Mouse (Mus musculus): ENCODE measurements around the gene Sox9. TPM values are rescaled to one million over a fixed set of nuclear protein-coding genes. Genes with fewer than 3 reads are reported as not detected.

Sox9 gene
- polyA plus RNA-seq, 1 experiment from 2014 or later: 66.4 TPM

DNA sequence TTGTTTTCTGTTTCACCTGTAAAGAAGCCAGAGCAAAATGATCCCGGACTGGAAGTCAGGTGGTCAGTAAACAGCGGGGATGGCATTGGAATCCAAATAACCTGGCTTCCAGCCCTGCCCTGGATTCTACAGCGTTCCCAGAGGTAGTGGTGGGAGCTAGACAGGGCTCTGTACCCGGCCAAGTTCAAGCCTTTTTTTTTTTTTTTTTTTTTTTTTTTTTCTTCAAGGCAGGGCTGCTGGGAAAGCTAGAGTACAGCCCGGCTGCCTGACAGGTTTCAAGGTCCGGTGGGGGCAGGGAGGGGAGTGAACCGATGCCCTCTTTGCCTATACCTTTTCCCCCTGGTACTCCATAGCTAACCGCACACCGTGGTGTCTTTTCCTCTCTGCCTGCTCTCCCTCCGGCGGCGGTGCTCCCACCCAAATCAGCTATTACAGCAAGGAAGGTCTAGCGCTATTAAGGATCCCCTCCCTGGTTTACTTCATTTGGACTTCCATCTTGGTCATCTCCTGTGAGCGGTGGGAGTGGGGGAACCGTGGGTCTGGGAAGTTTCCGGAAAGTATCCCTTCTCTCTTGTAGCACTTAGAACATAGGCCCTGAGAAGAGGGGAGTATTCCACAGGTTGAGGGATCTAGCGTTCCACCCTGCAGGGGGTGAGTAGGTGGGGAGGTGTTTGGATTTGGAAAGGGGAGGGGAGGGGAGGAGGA lies 28.6 kb downstream of the Sox9 start:
- no peaks in the 10 kb centered on the region for H3K9me3 ChIP-seq
- H3K4me2 ChIP-seq: peak overlapping the region; percentile 55
- peaks cover 38% of the 10 kb centered on the region for H3K4me1 ChIP-seq (replicated peaks)
- H3K36me3 ChIP-seq: no peaks in the 10 kb centered on the region
- H3K9ac ChIP-seq: peak overlapping the region; percentile 1
- H3K27ac ChIP-seq: peak overlapping the region; percentile 72
- H3K4me3 ChIP-seq: peak overlapping the region; percentile 27
- WGBS: 2% methylated on average over 17 of the region's 17 CpGs
- H3K27me3 ChIP-seq: 0 out of 2 replicates have a peak, but pooled peaks cover 4% of the 10 kb centered on the region
- peak; percentile 6; the same call in 1 of the 2 replicates for ATAC-seq (ENCODE audit: low FRiP score)

DNA sequence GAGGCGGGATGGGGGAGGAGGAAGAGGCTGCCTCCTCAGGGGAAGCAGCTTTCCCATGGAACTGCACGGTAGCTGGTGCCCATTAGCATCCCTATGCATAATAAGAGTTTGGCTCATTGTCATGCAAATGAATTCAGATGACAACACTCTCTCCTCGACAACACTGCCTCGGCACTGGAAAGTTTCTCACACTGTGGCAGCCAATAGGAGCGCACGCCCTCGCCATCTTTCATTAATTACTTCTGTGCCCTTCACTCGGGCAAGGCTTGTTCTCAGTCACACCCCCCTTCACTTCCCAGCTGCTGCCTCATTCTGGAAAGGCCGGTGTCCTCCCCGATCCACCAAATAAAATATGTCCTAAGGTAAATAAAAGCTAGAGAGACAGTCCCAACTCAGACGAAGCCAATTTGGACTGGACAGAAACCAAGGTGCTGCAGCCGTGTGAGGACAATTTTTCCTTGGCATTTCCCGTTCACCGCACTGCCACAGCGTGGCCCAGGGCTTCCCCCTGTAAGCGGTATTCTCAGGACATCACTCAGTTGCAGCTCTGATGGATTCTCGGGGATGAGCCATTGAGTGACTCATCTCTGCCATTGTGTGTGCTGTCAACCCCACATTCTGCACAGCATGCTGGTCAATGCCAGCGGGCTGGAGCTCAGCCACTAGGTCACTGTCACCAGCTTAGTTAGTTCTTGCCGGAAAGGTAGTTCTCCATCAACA lies 29.3 kb downstream of the Sox9 start:
- Histone ChIP-seq H3K9ac (peak overlapping the region; percentile 51), H3K36me3 (no peaks in the 10 kb centered on the region), H3K4me1 (replicated peaks) (peaks cover 38% of the 10 kb centered on the region), H3K4me2 (peak overlapping the region; percentile 55), H3K9me3 (no peaks in the 10 kb centered on the region), H3K4me3 (peak overlapping the region; percentile 27), H3K27me3 (0 out of 2 replicates have a peak, but pooled peaks cover 4% of the 10 kb centered on the region), H3K27ac (peak overlapping the region; percentile 84)
- WGBS: under 1% methylated on average over 19 of the region's 19 CpGs
- ATAC-seq (ENCODE audit: low FRiP score): peak; percentile 92

DNA sequence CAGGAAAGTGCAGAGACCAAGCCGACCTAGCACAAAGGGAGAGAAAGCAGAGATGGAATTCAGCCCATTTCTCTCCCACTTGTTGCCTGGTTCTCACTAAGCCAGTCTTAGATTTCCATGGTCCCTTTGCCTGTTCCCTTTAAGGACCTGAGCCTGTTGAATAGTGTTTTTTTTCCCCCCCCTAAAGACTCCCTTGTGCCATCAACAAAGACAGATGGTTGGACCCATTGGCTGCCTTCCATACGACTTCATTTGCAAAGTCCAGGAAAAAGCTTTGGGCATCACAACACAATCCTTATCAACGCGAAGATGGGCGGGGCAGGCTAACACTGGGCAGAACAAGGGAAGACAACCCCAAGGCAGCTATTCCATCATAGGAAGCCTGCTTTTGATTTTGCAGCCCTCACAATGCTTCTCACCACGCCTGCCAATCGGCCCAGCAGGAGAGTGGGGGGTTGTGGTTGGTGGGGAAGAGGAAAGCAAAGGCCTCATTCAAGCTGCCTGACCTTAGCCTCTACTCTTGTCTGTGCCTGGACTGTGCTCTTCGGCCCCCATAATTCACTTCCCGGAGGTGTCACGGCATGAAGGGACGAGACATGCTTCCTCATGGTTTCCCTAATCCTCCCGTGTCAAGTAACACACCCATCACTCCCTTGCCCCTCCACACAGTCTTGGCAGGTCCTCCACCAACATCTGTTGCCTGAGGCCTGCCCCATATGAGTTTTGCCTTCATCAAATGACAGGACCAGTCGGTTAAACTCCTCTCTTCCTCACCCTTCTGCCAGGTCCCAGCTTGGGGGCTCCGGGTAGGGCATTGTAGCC lies 36.0 kb downstream of the Sox9 start:
- no peaks in the 10 kb centered on the region for H3K27me3 ChIP-seq
- no peak overlapping the region for H3K4me2 ChIP-seq
- H3K36me3 ChIP-seq: no peaks in the 10 kb centered on the region
- no peaks in the 10 kb centered on the region for H3K9me3 ChIP-seq
- H3K4me1 ChIP-seq (replicated peaks): peaks cover 17% of the 10 kb centered on the region
- peak overlapping the region; percentile 60 for H3K27ac ChIP-seq
- WGBS: 21% methylated on average over 14 of the region's 14 CpGs
- H3K9ac ChIP-seq: no peak overlapping the region
- ATAC-seq (ENCODE audit: low FRiP score): peak; percentile 87
- no peak overlapping the region for H3K4me3 ChIP-seq

DNA sequence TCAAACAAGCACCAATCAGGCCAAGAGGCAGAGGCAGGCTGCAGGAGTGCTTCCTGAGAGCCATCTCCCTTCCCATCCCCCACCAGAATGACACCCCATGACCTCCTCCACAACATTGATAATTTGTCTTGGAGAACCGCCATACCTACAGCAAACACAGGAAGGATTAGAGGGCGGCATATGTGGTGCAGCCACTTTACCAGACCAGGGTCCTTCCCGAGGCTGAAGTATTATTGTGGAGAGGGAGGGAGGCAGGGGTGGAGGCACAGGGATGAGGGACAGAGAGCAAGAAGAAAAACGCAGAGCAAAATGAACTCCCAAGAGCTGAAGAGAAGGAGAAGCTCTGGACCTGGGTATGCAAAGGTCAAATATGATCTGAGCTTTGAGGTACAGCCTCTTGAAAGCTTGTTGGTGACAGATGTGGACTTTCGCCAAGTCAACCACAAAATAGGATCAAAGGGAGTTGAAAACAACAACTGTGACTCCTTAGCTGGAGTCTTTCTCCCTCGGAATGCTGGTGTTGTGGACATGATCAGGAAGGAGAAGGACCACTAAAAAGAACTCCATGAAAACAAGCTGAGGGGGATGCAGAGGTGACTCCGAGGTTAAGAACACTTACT lies 36.7 kb downstream of the Sox9 start:
- no peak for ATAC-seq (ENCODE audit: low FRiP score)
- no peak overlapping the region for H3K4me2 ChIP-seq
- H3K27ac ChIP-seq: peak overlapping the region; percentile 60
- no peak overlapping the region for H3K9ac ChIP-seq
- WGBS: 47% methylated on average over 7 of the region's 7 CpGs
- no peak overlapping the region for H3K4me3 ChIP-seq
- H3K27me3 ChIP-seq: no peaks in the 10 kb centered on the region
- peaks cover 15% of the 10 kb centered on the region for H3K4me1 ChIP-seq (replicated peaks)
- no peaks in the 10 kb centered on the region for H3K9me3 ChIP-seq
- no peaks in the 10 kb centered on the region for H3K36me3 ChIP-seq

DNA sequence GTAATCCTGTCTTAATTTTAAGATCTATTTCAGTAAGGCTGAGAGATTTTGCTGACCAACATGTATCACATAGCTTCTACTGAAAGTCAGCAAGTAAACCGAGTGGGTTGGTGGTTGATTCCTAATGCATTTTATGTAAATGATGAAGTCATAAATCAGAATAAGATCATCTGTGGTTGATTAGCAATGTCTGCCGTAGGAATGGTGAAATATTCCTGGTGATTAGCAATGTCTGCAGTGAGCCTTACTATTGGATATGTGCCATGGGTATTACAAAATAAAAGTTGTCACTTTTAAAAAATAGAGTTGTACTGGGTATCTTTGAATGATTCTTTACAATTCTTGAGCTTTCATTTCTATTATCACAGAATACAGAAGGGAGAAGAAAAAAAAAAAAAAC lies 39.5 kb downstream of the Sox9 start:
- WGBS: 68% methylated on average over 2 of the region's 2 CpGs
- no peak overlapping the region for H3K9ac ChIP-seq
- H3K4me2 ChIP-seq: no peak overlapping the region
- H3K4me3 ChIP-seq: no peak overlapping the region
- no peaks in the 10 kb centered on the region for H3K9me3 ChIP-seq
- no peak for ATAC-seq (ENCODE audit: low FRiP score)
- no peaks in the 10 kb centered on the region for H3K36me3 ChIP-seq
- no peak overlapping the region for H3K27ac ChIP-seq
- peaks cover 20% of the 10 kb centered on the region for H3K4me1 ChIP-seq (replicated peaks)
- H3K27me3 ChIP-seq: no peaks in the 10 kb centered on the region

DNA sequence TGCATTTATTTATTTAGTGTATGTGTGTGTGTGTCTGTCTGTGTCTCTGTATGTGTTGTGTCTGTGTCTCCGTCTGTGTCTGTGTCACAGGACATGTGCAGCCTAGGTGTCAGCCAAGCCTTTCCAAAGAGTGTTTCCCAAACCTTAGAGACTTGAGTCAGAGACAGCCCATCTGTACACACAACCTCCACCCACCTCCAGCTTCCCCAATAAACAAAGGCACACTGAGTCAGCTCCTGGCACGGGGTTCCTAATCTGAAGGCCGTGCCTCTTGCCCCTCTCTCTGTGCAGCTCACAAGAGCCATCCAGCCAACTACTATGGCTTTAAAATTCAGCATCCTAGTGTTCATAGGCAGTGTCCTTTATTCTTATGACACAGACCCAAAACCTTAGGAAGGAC lies 42.1 kb downstream of the Sox9 start:
- Histone ChIP-seq H3K36me3 (no peaks in the 10 kb centered on the region), H3K4me2 (no peak overlapping the region), H3K9me3 (no peaks in the 10 kb centered on the region), H3K27ac (no peak overlapping the region), H3K4me1 (replicated peaks) (peaks cover 17% of the 10 kb centered on the region), H3K27me3 (no peaks in the 10 kb centered on the region), H3K4me3 (no peak overlapping the region), H3K9ac (no peak overlapping the region)
- 73% methylated on average over 3 of the region's 3 CpGs for WGBS
- no peak for ATAC-seq (ENCODE audit: low FRiP score)

DNA sequence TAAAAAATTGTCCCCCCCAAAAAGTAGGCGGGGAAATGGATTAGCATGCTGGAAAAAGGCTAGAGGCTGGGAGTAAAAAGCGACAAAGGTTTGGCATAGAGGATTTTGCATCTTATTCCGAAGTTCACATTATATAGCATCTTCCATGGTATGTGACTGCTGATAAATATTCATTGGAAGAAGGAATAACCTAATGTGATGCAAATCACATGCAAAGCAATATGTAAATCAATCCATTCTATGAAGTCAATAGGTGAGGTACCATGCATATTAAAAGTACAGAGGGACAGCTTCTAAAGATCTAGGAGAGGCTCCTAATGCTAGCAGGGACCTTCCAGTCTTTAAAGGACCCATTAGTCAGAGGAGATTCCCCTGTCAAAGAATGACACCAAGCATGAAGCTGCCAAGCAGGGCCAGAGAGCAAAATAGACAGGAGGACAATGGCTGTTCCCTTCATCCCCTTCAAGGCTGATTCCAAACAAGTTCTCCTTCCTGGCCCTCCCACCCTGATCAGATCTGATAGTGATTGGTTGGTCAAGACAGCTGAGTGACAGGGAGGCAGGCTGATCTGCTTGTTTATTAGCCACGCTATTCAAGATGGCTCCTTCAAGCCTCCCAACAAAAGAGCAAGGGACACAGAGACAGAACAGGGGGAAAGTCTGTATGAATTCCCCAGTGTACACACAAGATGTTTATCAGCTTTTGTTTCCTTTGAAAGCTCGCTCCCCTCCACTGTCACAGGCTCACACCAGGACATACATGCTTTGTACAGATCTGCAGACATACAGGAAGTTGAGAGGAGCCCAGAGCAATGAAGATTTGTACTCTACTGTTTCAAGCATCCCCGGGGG lies 44.4 kb downstream of the Sox9 start:
- 44% methylated on average over 6 of the region's 6 CpGs for WGBS
- H3K4me1 ChIP-seq (replicated peaks): peaks cover 15% of the 10 kb centered on the region
- peak overlapping the region; percentile 18 for H3K27ac ChIP-seq
- H3K9me3 ChIP-seq: no peaks in the 10 kb centered on the region
- no peak overlapping the region for H3K9ac ChIP-seq
- no peak overlapping the region for H3K4me3 ChIP-seq
- peak; percentile 82 for ATAC-seq (ENCODE audit: low FRiP score)
- H3K4me2 ChIP-seq: no peak overlapping the region
- H3K27me3 ChIP-seq: no peaks in the 10 kb centered on the region
- no peaks in the 10 kb centered on the region for H3K36me3 ChIP-seq

DNA sequence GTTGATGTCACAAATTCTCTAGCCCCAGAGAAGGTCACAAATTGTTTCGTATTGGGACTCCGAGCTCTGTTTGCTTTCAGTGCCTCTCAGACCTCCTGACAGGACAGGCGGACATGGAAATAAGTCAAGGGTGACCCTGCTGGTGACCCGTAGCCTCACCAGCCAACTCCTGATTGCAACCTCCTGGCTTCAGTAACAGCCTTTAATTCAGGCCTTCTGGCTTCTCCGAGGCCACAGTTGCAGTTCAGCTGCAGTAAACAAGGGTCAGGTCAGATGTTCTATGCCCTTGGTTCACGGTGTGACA lies 45.0 kb downstream of the Sox9 start:
- Histone ChIP-seq H3K9ac (no peak overlapping the region), H3K4me2 (no peak overlapping the region), H3K36me3 (no peaks in the 10 kb centered on the region), H3K4me1 (replicated peaks) (peaks cover 15% of the 10 kb centered on the region), H3K27ac (peak overlapping the region; percentile 18; the same call in 1 of the 2 replicates), H3K27me3 (no peaks in the 10 kb centered on the region), H3K9me3 (no peaks in the 10 kb centered on the region), H3K4me3 (no peak overlapping the region)
- no peak for ATAC-seq (ENCODE audit: low FRiP score)
- WGBS: 21% methylated on average over 6 of the region's 6 CpGs

DNA sequence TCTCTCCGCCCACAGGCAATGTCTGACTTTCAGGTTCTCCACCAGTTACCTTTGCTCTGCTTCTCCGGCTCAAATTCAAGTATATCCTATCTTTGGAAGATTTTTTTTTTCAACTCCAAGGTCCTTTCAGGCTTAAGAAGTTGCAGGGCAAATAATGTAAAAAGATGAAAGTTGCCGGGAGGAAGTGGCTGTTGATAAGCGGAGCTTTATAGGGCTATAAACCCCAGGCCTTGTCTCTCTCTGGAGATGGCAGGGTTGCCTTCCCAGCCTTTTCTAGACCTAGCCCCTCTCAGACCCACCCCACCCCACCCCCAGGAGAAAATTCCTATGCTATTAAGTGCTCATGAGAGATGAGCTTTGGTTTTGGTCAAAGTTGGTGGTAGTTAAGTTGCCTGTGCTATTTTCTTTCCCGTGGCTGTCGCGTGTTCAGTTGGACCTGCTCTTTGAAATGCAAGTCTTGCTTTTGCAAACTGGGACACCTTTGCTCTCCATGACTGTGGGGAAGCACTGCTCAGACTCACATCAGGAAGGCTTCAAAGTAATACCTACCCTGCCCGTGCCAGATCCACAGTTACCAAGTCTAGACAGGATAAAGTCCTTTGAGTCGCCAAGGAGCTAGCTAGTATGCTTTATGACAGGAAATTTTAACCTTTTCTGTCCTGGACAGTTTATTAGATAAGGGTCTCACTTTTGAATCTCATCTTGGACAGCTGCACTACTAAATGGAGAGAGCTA lies 46.7 kb downstream of the Sox9 start:
- H3K4me1 ChIP-seq (replicated peaks): peaks cover 24% of the 10 kb centered on the region
- no peak overlapping the region for H3K27ac ChIP-seq
- H3K27me3 ChIP-seq: no peaks in the 10 kb centered on the region
- no peak overlapping the region for H3K4me2 ChIP-seq
- no peak for ATAC-seq (ENCODE audit: low FRiP score)
- H3K4me3 ChIP-seq: no peak overlapping the region
- 94% methylated on average over 9 of the region's 9 CpGs for WGBS
- H3K36me3 ChIP-seq: no peaks in the 10 kb centered on the region
- no peak overlapping the region for H3K9ac ChIP-seq
- H3K9me3 ChIP-seq: no peaks in the 10 kb centered on the region

DNA sequence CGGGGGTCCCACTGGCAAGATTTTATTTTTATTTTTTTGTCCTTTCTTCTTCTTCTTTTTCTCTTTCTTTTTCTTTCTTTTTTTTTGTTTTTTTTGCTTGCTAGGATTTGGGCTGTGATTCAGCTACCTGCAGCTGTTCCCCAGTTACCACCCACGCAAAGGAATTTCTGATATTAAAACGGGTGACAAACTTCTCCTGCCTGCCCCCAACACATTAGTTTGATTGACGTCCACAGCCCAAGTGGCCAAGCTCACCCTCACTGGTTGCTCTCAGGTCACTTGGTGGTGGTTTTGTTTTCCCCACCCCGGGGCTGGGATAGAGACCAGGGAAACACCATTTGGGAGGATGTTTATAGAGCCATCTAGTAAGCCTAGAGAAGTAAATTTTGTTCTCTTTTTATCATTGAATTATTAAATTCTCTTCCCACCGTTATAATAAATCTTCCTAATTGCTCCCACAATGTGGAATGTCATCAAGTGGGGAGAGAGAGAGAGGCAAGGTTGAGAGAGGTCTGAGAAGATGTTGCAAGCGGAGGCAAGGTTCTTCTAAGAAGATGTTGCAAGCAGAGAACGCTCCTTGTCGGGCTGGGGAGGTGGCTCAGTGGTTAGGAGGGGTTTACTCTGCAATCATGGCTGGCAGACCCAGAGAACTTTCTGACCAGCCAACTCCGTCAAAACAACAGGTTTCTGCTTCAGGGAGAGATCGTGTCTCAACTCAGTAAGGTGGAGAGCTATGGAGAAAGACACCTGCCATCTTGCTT lies 52.4 kb downstream of the Sox9 start:
- no peak for ATAC-seq (ENCODE audit: low FRiP score)
- Histone ChIP-seq H3K36me3 (no peaks in the 10 kb centered on the region), H3K27me3 (no peaks in the 10 kb centered on the region), H3K9me3 (no peaks in the 10 kb centered on the region), H3K9ac (no peak overlapping the region), H3K27ac (no peak overlapping the region), H3K4me3 (no peak overlapping the region), H3K4me1 (replicated peaks) (peaks cover 18% of the 10 kb centered on the region), H3K4me2 (no peak overlapping the region)
- WGBS: 66% methylated on average over 11 of the region's 11 CpGs
